Mouse (Mus musculus) myocyte (in vitro differentiated cells): ENCODE measurements at regions not wholly inside any gene's neighbourhood (a gene's known extent, or its start where the extent isn't known, plus 50 kb on each side); places are given as distances from the start of the nearest gene placed in this dataset.

Source experiments
- H3K27me3 ChIP-seq: one replicate; pipeline ENCODE4 v1.6.1; 2011; ENCODE audit not compliant: control insufficient read depth, insufficient read depth, insufficient read length
- H3K36me3 ChIP-seq: one replicate; pipeline ENCODE4 v1.6.1; 2011; ENCODE audit not compliant: control insufficient read depth, insufficient read depth
- H3K4me2 ChIP-seq: one replicate; pipeline ENCODE4 v1.6.1; 2011; ENCODE audit warnings: low read depth, control low read depth
- H3K4me3 ChIP-seq: one replicate; pipeline ENCODE4 v1.5.1; 2011; ENCODE audit warnings: mild to moderate bottlenecking, control low read depth, moderate library complexity
- H3K79me2 ChIP-seq: one replicate; pipeline ENCODE4 v1.6.1; 2011; ENCODE audit not compliant: control insufficient read depth, insufficient read depth
- H3ac ChIP-seq: one replicate; pipeline ENCODE4 v1.6.1; 2011; ENCODE audit not compliant: control insufficient read depth, insufficient read length
- CEBPB ChIP-seq: IDR thresholded peaks from 2 replicates; pipeline ENCODE4 v1.6.1; 2011; ENCODE audit warnings: mild to moderate bottlenecking, moderate library complexity; ENCODE audit not compliant: poor library complexity, insufficient read depth, severe bottlenecking
- E2F4 ChIP-seq: IDR thresholded peaks from one replicate; pipeline ENCODE4 v1.6.1; 2011; ENCODE audit warnings: mild to moderate bottlenecking, control low read depth, moderate library complexity; ENCODE audit not compliant: insufficient read depth
- MAX ChIP-seq: IDR thresholded peaks from one replicate; pipeline ENCODE4 v1.6.1; 2011; ENCODE audit warnings: low read depth, mild to moderate bottlenecking, control low read depth
- MYOD1 ChIP-seq, 3 experiments: IDR thresholded peaks; one replicate each; pipeline ENCODE4 v1.6.1; 2011; ENCODE audit warnings: control low read depth in 2 of 3, low read depth in 2 of 3, mild to moderate bottlenecking in 2 of 3, moderate library complexity in 1 of 3; ENCODE audit not compliant: insufficient read length in 2 of 3, control insufficient read depth in 1 of 3
- MYOG ChIP-seq, 3 experiments: IDR thresholded peaks; one replicate each; pipeline ENCODE4 v1.6.1; 2011; ENCODE audit warnings: control low read depth in 2 of 3, low read depth in 2 of 3, mild to moderate bottlenecking in 2 of 3; ENCODE audit not compliant: insufficient read length in 2 of 3, control insufficient read depth in 1 of 3, insufficient read depth in 1 of 3
- POLR2A ChIP-seq: IDR thresholded peaks from one replicate; pipeline ENCODE4 v1.6.1; 2011; ENCODE audit warnings: low read depth, mild to moderate bottlenecking, control low read depth, moderate library complexity; ENCODE audit not compliant: insufficient read length
- POLR2AphosphoS2 ChIP-seq: IDR thresholded peaks from one replicate; pipeline ENCODE4 v1.6.1; 2011; ENCODE audit warnings: low read depth, control low read depth; ENCODE audit not compliant: insufficient read length
- REST ChIP-seq: IDR thresholded peaks from one replicate; pipeline ENCODE4 v1.6.1; 2011; ENCODE audit warnings: mild to moderate bottlenecking, control low read depth, moderate library complexity; ENCODE audit not compliant: insufficient read depth, insufficient read length
- SRF ChIP-seq: IDR thresholded peaks from one replicate; pipeline ENCODE4 v1.6.1; 2011; ENCODE audit warnings: low read depth; ENCODE audit not compliant: control insufficient read depth, insufficient read length
- TCF12 ChIP-seq: IDR thresholded peaks from one replicate; pipeline ENCODE4 v1.6.1; 2011; ENCODE audit warnings: mild to moderate bottlenecking, control low read depth; ENCODE audit not compliant: poor library complexity, insufficient read depth, severe bottlenecking
- TCF3 ChIP-seq: IDR thresholded peaks from one replicate; pipeline ENCODE4 v1.6.1; 2011; ENCODE audit warnings: low read depth, control low read depth; ENCODE audit not compliant: insufficient read length
- USF1 ChIP-seq: IDR thresholded peaks from one replicate; pipeline ENCODE4 v1.6.1; 2011; ENCODE audit warnings: low read depth, mild to moderate bottlenecking, control low read depth, moderate library complexity

DNA sequence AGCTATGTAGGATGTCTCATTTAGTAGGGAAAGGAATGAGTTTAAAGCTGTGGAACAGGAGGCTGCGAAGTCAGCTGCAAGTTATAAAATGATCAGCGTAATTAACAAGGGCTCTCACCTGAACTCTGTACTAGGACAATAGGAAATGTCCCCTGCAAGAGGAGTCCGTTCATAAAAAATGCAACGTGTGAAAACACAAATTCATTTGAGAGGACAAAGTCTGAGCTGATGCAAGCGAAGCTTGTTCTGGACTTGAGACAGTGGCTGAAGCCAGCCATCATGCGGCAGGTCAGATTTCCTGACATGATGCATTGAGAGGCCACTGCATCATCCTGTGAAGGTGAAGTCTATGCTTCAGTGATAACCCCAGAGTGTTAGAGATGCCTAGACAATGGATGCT, 232.5 kb downstream of the Dad1 start:
- Histone ChIP-seq H3ac (no peak overlapping the region), H3K4me2 (no peak overlapping the region), H3K4me3 (no peak overlapping the region), H3K79me2 (no peaks in the 10 kb centered on the region), H3K27me3 (no peaks in the 10 kb centered on the region), H3K36me3 (no peaks in the 10 kb centered on the region)
- no peak for TF ChIP-seq MYOD1 (IDR thresholded peaks at IDR 0.05; ENCODE audit: control insufficient read depth in 1 of 3, insufficient read length in 2 of 3, low read depth in 2 of 3)
- TF ChIP-seq E2F4: no peak
- no peak for TF ChIP-seq SRF
- no peak for TF ChIP-seq TCF12
- no peak for TF ChIP-seq TCF3
- no peak for TF ChIP-seq CEBPB
- TF ChIP-seq POLR2AphosphoS2: no peak
- no peak for TF ChIP-seq POLR2A
- TF ChIP-seq USF1: no peak
- no peak for TF ChIP-seq REST
- TF ChIP-seq MYOG (IDR thresholded peaks at IDR 0.05; ENCODE audit: control insufficient read depth in 1 of 3, insufficient read depth in 1 of 3, insufficient read length in 2 of 3, low read depth in 2 of 3): no peak
- TF ChIP-seq MAX: no peak

DNA sequence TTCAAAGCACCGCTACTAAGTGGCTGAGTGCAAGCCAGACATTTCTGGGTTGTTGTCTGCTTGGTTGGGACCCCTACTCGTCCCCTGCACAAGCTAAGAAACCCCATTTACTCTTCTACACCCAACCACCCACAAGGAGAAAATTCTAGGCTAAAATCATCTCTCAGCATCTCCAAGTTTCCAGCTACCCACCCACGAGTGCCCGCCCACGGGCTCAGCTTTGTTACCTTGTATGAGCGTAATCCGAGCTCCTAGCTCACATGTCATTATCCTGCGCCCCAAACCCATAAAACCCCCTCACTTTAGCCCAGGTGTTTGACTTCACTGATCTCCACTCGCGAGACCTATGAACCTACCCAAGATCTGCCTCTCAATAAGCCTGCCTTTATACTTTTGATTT, 239.3 kb downstream of the Dad1 start:
- Histone ChIP-seq H3K79me2 (no peaks in the 10 kb centered on the region), H3K4me2 (no peak overlapping the region), H3K36me3 (no peaks in the 10 kb centered on the region), H3ac (no peak overlapping the region), H3K4me3 (no peak overlapping the region), H3K27me3 (no peaks in the 10 kb centered on the region)
- no peak for TF ChIP-seq USF1
- no peak for TF ChIP-seq TCF3
- TF ChIP-seq MAX: no peak
- TF ChIP-seq CEBPB: no peak
- TF ChIP-seq SRF: no peak
- no peak for TF ChIP-seq POLR2A
- TF ChIP-seq REST: no peak
- no peak for TF ChIP-seq MYOD1 (IDR thresholded peaks at IDR 0.05; ENCODE audit: control insufficient read depth in 1 of 3, insufficient read length in 2 of 3, low read depth in 2 of 3)
- TF ChIP-seq TCF12: no peak
- TF ChIP-seq MYOG (IDR thresholded peaks at IDR 0.05; ENCODE audit: control insufficient read depth in 1 of 3, insufficient read depth in 1 of 3, insufficient read length in 2 of 3, low read depth in 2 of 3): no peak
- TF ChIP-seq POLR2AphosphoS2: no peak
- TF ChIP-seq E2F4: no peak

DNA sequence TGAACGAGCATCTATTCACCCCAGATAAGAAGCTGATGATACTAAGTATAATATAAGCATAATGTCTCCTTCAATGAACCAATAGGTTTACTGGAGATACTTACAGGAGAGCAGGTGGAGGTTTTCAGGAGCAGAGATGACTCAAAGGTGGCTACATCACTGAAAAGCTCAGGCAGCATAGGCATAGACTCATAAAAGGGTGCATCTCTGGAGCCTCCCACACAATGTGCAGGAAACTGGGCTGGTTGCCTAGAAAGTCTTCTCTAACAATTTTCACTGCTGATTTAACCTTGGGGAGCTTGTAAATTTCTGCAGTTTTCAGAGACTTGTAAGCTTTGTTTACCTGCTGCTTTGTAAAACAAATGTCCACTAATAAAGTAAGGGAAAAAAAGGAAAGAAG, 251.8 kb downstream of the Dad1 start:
- TF ChIP-seq MAX (no peak), USF1 (no peak), POLR2A (no peak), CEBPB (no peak), POLR2AphosphoS2 (no peak), TCF3 (no peak), MYOG (IDR thresholded peaks at IDR 0.05; ENCODE audit: control insufficient read depth in 1 of 3, insufficient read depth in 1 of 3, insufficient read length in 2 of 3, low read depth in 2 of 3) (no peak), E2F4 (no peak), TCF12 (no peak)

GRCm38 (mm10) chr14:54000527-54000926, 253.4 kb downstream of the Dad1 start:
- Histone ChIP-seq H3K36me3 (no peaks in the 10 kb centered on the region), H3K79me2 (no peaks in the 10 kb centered on the region)
- no peak for TF ChIP-seq MAX
- TF ChIP-seq E2F4: no peak
- TF ChIP-seq MYOG (IDR thresholded peaks at IDR 0.05; ENCODE audit: control insufficient read depth in 1 of 3, insufficient read depth in 1 of 3, insufficient read length in 2 of 3, low read depth in 2 of 3): no peak
- TF ChIP-seq POLR2A: no peak
- TF ChIP-seq USF1: no peak
- TF ChIP-seq SRF: no peak

More for the DNA sequence above, 251.8 kb downstream of the Dad1 start:
- Histone ChIP-seq H3K36me3 (no peaks in the 10 kb centered on the region), H3K27me3 (peaks cover 4% of the 10 kb centered on the region), H3K4me2 (no peak overlapping the region), H3ac (no peak overlapping the region), H3K79me2 (no peaks in the 10 kb centered on the region), H3K4me3 (no peak overlapping the region)

GRCm38 (mm10) chr14:53993427-53993826, 260.5 kb downstream of the Dad1 start:
- no peak overlapping the region for H3K4me3 ChIP-seq
- TF ChIP-seq E2F4: no peak
- TF ChIP-seq MAX: no peak
- TF ChIP-seq POLR2A: no peak
- no peak for TF ChIP-seq USF1
- TF ChIP-seq TCF12: no peak
- TF ChIP-seq CEBPB: no peak
- no peaks in the 10 kb centered on the region for H3K27me3 ChIP-seq
- H3K79me2 ChIP-seq: no peaks in the 10 kb centered on the region
- H3K4me2 ChIP-seq: no peak overlapping the region
- no peaks in the 10 kb centered on the region for H3K36me3 ChIP-seq
- no peak overlapping the region for H3ac ChIP-seq

More at GRCm38 (mm10) chr14:54000527-54000926, 253.4 kb downstream of the Dad1 start:
- Histone ChIP-seq H3ac (no peak overlapping the region), H3K27me3 (peaks cover 4% of the 10 kb centered on the region), H3K4me2 (no peak overlapping the region), H3K4me3 (no peak overlapping the region)
